ENCODE assay signal across 12 mouse cellular contexts in the genomic region with DNA sequence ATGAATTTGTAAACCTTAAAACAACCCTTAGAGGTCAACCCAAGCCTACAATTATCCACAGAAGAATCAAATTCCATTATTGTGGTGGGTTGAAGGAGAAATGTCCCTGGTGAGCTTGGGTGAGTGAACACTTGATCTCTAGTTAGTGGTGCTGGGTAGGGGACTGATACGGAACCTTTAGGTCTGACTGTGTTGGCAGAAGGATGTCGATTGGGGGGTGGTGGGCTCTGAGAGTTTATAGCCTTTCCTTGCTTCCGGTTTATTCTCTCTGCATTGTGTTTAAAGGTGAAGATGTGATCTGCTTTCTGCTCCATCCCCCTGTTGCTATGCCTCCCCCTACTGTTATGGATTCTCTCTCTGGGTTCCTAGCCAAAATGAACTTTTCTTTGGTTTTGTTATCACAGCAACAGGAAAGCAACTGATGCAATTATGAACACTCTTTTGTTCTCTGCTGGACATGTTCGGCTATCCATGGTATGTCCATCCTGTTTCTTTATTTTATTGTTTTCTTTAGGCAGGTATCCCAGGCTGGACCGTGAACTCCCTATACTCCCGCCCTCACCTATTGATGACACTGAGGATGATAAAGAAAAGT. TPM values are rescaled to one million over a fixed set of nuclear protein-coding genes. Genes with fewer than 3 reads are reported as not detected.
DNase-seq lines count a peak whose midpoint lies in the region; ATAC-seq and TF ChIP-seq lines count a peak whose summit lies in the region.
"Had no signal": no experiment of that assay in that cellular context is flagged by ENCODE, and none has a peak within 500 bp of the region (broad histone marks: within the 10 kb centered on the region; RNA-seq: fewer than 3 reads in every experiment).

No protein-coding gene starts in this region.

- H3K9ac ChIP-seq in intestine, embryonic 14.5 days (ENCODE audit: low read length), result no peak overlapping the region
- H3K9ac ChIP-seq in intestine, postnatal 0 days (ENCODE audit: low read depth, low read length), result no peak overlapping the region
- no peak overlapping the region for H3K9ac ChIP-seq in neural tube, embryonic 15.5 days (replicated peaks)
- H3K9ac ChIP-seq in liver, embryonic 15.5 days, result no peak overlapping the region

- no peak for ATAC-seq in intestine, embryonic 14.5 days (replicated peaks; ENCODE audit: low FRiP score, low TSS enrichment, low read depth)
- ATAC-seq in intestine, postnatal 0 days, result no peak
- ATAC-seq in neural tube, embryonic 15.5 days (ENCODE audit: low FRiP score), result no peak
- no peak for ATAC-seq in liver, embryonic 15.5 days (ENCODE audit: insufficient read depth)

- no peaks in the 10 kb centered on the region for H3K27me3 ChIP-seq in intestine, embryonic 14.5 days (replicated peaks; ENCODE audit: control insufficient read depth, insufficient read depth, low read length)
- no peaks in the 10 kb centered on the region for H3K27me3 ChIP-seq in intestine, postnatal 0 days (replicated peaks; ENCODE audit: control insufficient read depth, insufficient read depth, low read length)
- no peaks in the 10 kb centered on the region for H3K27me3 ChIP-seq in neural tube, embryonic 15.5 days (replicated peaks)
- H3K27me3 ChIP-seq in liver, embryonic 15.5 days, result no peaks in the 10 kb centered on the region

- no peak overlapping the region for H3K27ac ChIP-seq in intestine, embryonic 14.5 days (ENCODE audit: low read depth)
- no peak overlapping the region for H3K27ac ChIP-seq in intestine, postnatal 0 days (ENCODE audit: low read depth, low read length)
- no peak overlapping the region for H3K27ac ChIP-seq in neural tube, embryonic 15.5 days (replicated peaks)
- H3K27ac ChIP-seq in liver, embryonic 15.5 days (replicated peaks), result no peak overlapping the region

- H3K4me3 ChIP-seq in intestine, embryonic 14.5 days (ENCODE audit: low read depth, low read length), result no peak overlapping the region
- H3K4me3 ChIP-seq in intestine, postnatal 0 days (ENCODE audit: low read depth, low read length), result no peak overlapping the region
- H3K4me3 ChIP-seq in neural tube, embryonic 15.5 days (replicated peaks), result peak overlapping the region; percentile 9; the same call in 1 of the 2 replicates
- no peak overlapping the region for H3K4me3 ChIP-seq in liver, embryonic 15.5 days (replicated peaks)

- H3K4me2 ChIP-seq in intestine, embryonic 14.5 days (ENCODE audit: low read length), result 0 out of 2 replicates have a peak overlapping the region, but pooled peaks have one; percentile 29
- no peak overlapping the region for H3K4me2 ChIP-seq in intestine, postnatal 0 days (replicated peaks; ENCODE audit: low read depth)
- no peak overlapping the region; the same call in 1 of the 2 replicates for H3K4me2 ChIP-seq in neural tube, embryonic 15.5 days
- peak overlapping the region; percentile 97; the same call in 1 of the 2 replicates for H3K4me2 ChIP-seq in liver, embryonic 15.5 days

- intact Hi-C loops in heart, postnatal 36 days (cut with DNase I), result loop anchor here (5.0 kb wide), 1 partner anchor 329 kb away; no protein-coding TSS in a partner anchor

- 58% methylated on average over 6 of the region's 6 CpGs for WGBS in intestine, embryonic 14.5 days
- WGBS in intestine, postnatal 0 days, result 61% methylated on average over 6 of the region's 6 CpGs
- 63% methylated on average over 6 of the region's 6 CpGs for WGBS in neural tube, embryonic 15.5 days
- WGBS in liver, embryonic 15.5 days (ENCODE audit: insufficient replicate concordance), result 50% methylated on average over 6 of the region's 6 CpGs

- DNase-seq in heart, adult 11 months, result peak; percentile 51
- no peak for DNase-seq in heart, postnatal 36 days
- no peak for DNase-seq in intestine, embryonic 14.5 days (ENCODE audit: low spot score)
- DNase-seq in neural tube, embryonic 10.5 days (ENCODE audit: extremely low spot score, low spot score), result no peak
- no peak for DNase-seq in adrenal gland, postnatal 4 days (ENCODE audit: low spot score in 2 of 2)
- DNase-seq: adrenal gland, postnatal 25 days; layer of hippocampus, postnatal 36 days had no signal

- H3K4me1 ChIP-seq in intestine, embryonic 14.5 days (replicated peaks; ENCODE audit: control insufficient read depth, insufficient read depth, low read length), result peaks cover 8% of the 10 kb centered on the region
- no peaks in the 10 kb centered on the region; the same call in 1 of the 2 replicates for H3K4me1 ChIP-seq in intestine, postnatal 0 days (replicated peaks; ENCODE audit: control insufficient read depth, insufficient read depth, low read length)
- peaks cover 17% of the 10 kb centered on the region for H3K4me1 ChIP-seq in neural tube, embryonic 15.5 days
- peaks cover 27% of the 10 kb centered on the region for H3K4me1 ChIP-seq in liver, embryonic 15.5 days (replicated peaks)

- no peak for TF ChIP-seq CTCF in intestine, postnatal 0 days (IDR thresholded peaks at IDR 0.05; ENCODE audit: low read depth)

- 0 out of 2 replicates have a peak, but pooled peaks cover 1% of the 10 kb centered on the region for H3K9me3 ChIP-seq in intestine, embryonic 14.5 days (ENCODE audit: control insufficient read depth, low read length)
- H3K9me3 ChIP-seq in intestine, postnatal 0 days (ENCODE audit: control insufficient read depth), result no peaks in the 10 kb centered on the region
- H3K9me3 ChIP-seq in neural tube, embryonic 15.5 days (replicated peaks), result no peaks in the 10 kb centered on the region
- H3K9me3 ChIP-seq in liver, embryonic 15.5 days (replicated peaks), result no peaks in the 10 kb centered on the region

- no peaks in the 10 kb centered on the region for H3K36me3 ChIP-seq in intestine, embryonic 14.5 days (ENCODE audit: control insufficient read depth, insufficient read depth, low read length)
- H3K36me3 ChIP-seq in intestine, postnatal 0 days (ENCODE audit: control insufficient read depth, insufficient read depth), result no peaks in the 10 kb centered on the region
- H3K36me3 ChIP-seq in neural tube, embryonic 15.5 days, result 0 out of 2 replicates have a peak, but pooled peaks cover 4% of the 10 kb centered on the region
- H3K36me3 ChIP-seq in liver, embryonic 15.5 days (replicated peaks), result no peaks in the 10 kb centered on the region

RNA-seq across cellular contexts. Expression of gene Alyref2, which starts 2.2 kb away (rescaled TPM):
- total RNA-seq in heart, postnatal 36 days (2021), result 1 to 10 TPM; 2.1 to 3.3 TPM
- 10.9 and 12.3 TPM in 2 replicates for polyA plus RNA-seq in intestine, embryonic 14.5 days (2014; fragmentation: Nextera tagmentation; extraction: Ambion mirVana)
- polyA plus RNA-seq in intestine, postnatal 0 days (2015; fragmentation: Nextera tagmentation; extraction: Ambion mirVana), result 15.4 and 16.1 TPM in 2 replicates
- 30.6 and 34.7 TPM in 2 replicates for polyA plus RNA-seq in neural tube, embryonic 15.5 days (2015; fragmentation: Nextera tagmentation; extraction: Ambion mirVana)
- polyA plus RNA-seq in liver, embryonic 15.5 days (2015; fragmentation: Nextera tagmentation; extraction: Ambion mirVana), result 3.3 and 3.5 TPM in 2 replicates
- total RNA-seq in adrenal gland, postnatal 4 days (2021), result 1 to 10 TPM; 8.5 to 9.1 TPM

RNA-seq across cellular contexts. Expression of gene Itln1, which starts 34.0 kb away (rescaled TPM):
- not detected for total RNA-seq in heart, postnatal 36 days (2021)
- not detected in 2 replicates for polyA plus RNA-seq in intestine, embryonic 14.5 days (2014; fragmentation: Nextera tagmentation; extraction: Ambion mirVana)
- polyA plus RNA-seq in intestine, postnatal 0 days (2015; fragmentation: Nextera tagmentation; extraction: Ambion mirVana), result 2.5 and 3.0 TPM in 2 replicates
- polyA plus RNA-seq in neural tube, embryonic 15.5 days (2015; fragmentation: Nextera tagmentation; extraction: Ambion mirVana), result not detected in 2 replicates
- not detected in 2 replicates for polyA plus RNA-seq in liver, embryonic 15.5 days (2015; fragmentation: Nextera tagmentation; extraction: Ambion mirVana)
- total RNA-seq in adrenal gland, postnatal 4 days (2021), result not detected
- total RNA-seq: adrenal gland, postnatal 25 days; ES-E14; granulocyte monocyte progenitor cell, adult 5-6 weeks; layer of hippocampus, postnatal 36 days had no signal

RNA-seq across cellular contexts. Expression of gene Cd244a, which starts 57.9 kb away (rescaled TPM):
- total RNA-seq in heart, postnatal 36 days (2021), result under 1 TPM; 0.38 to 0.50 TPM
- polyA plus RNA-seq in intestine, embryonic 14.5 days (2014; fragmentation: Nextera tagmentation; extraction: Ambion mirVana), result 0.31 and 0.35 TPM in 2 replicates
- 0.37 and 0.44 TPM in 2 replicates for polyA plus RNA-seq in intestine, postnatal 0 days (2015; fragmentation: Nextera tagmentation; extraction: Ambion mirVana)
- 0.09 and 1.9 TPM in 2 replicates for polyA plus RNA-seq in neural tube, embryonic 15.5 days (2015; fragmentation: Nextera tagmentation; extraction: Ambion mirVana)
- 0.38 and 0.59 TPM in 2 replicates for polyA plus RNA-seq in liver, embryonic 15.5 days (2015; fragmentation: Nextera tagmentation; extraction: Ambion mirVana)
- total RNA-seq in adrenal gland, postnatal 4 days (2021), result under 1 TPM; 0.14 to 0.31 TPM
- total RNA-seq: ES-E14; layer of hippocampus, postnatal 36 days had no signal

Comparison
In these comparisons a context has a peak if more than half of its experiments do, and no peak if none do; other contexts are left out.
1. H3K4me2 ChIP-seq: peak in intestine, embryonic 14.5 days (single experiment) and liver, embryonic 15.5 days (single experiment); none in intestine, postnatal 0 days (single experiment) and neural tube, embryonic 15.5 days (single experiment).